In genomic region chr4:98382716-98383424, GRCm38 (mm10) we compare ENCODE assay signal across 8 mouse cellular contexts. TPM values are rescaled to one million over a fixed set of nuclear protein-coding genes. Genes with fewer than 3 reads are reported as not detected.
A peak's percentile ranks its signal among the peaks of the same experiment; 100 is the strongest.
DNase-seq lines count a peak whose midpoint lies in the region; ATAC-seq and TF ChIP-seq lines count a peak whose summit lies in the region.

TSS of gene Tm2d1 (minus strand) at chr4:98383306.

- under 1% methylated on average over 46 of the region's 46 CpGs for WGBS in embryonic facial prominence, embryonic 13.5 days
- WGBS in kidney, adult 2 months: under 1% methylated on average over 46 of the region's 46 CpGs
- WGBS in limb, embryonic 12.5 days: under 1% methylated on average over 42 of the region's 46 CpGs
- WGBS in midbrain, embryonic 14.5 days: under 1% methylated on average over 46 of the region's 46 CpGs

- peak within 1 kb of the TSS; percentile 63 for H3K4me2 ChIP-seq in embryonic facial prominence, embryonic 13.5 days
- H3K4me2 ChIP-seq in limb, embryonic 12.5 days: peak within 1 kb of the TSS; percentile 60
- peak within 1 kb of the TSS; percentile 67 for H3K4me2 ChIP-seq in midbrain, embryonic 14.5 days (ENCODE audit: low read length)

- peak; percentile 83 for DNase-seq in 416B (ENCODE audit: low read depth)
- DNase-seq in adrenal gland, postnatal 4 days (ENCODE audit: low spot score in 2 of 2): peak; percentile 57 to 66
- peak; percentile 89 to 90 for DNase-seq in heart, adult 18-20 months
- peak; percentile 88 for DNase-seq in kidney, adult 2 months
- peak; percentile 92 for DNase-seq in midbrain, embryonic 14.5 days
- DNase-seq in spleen, adult 12 weeks (ENCODE audit: low spot score): peak; percentile 74

- peaks cover 15% of the 10 kb centered on the region for H3K36me3 ChIP-seq in embryonic facial prominence, embryonic 13.5 days
- H3K36me3 ChIP-seq in kidney, adult 2 months (ENCODE audit: control insufficient read depth, insufficient read depth, low read length): no peaks in the 10 kb centered on the region
- peaks cover 12% of the 10 kb centered on the region for H3K36me3 ChIP-seq in limb, embryonic 12.5 days
- no peaks in the 10 kb centered on the region for H3K36me3 ChIP-seq in midbrain, embryonic 14.5 days (ENCODE audit: control insufficient read depth, insufficient read depth, low read length)

- no peak for TF ChIP-seq CTCF in kidney, adult 2 months (conservative IDR thresholded peaks at IDR 0.05; ENCODE audit: insufficient read depth, insufficient read length, low read depth, low read length)

- peak; percentile 54 for TF ChIP-seq POLR2A in kidney, adult 2 months (IDR thresholded peaks at IDR 0.05; ENCODE audit: low read depth, low read length)

- ATAC-seq in embryonic facial prominence, embryonic 13.5 days (ENCODE audit: insufficient number of reproducible peaks, insufficient read depth, low FRiP score, low TSS enrichment, low read depth): peak; percentile 87; the same call in 1 of the 2 replicates
- peak; percentile 92 for ATAC-seq in limb, embryonic 12.5 days (ENCODE audit: insufficient number of reproducible peaks, insufficient read depth, low FRiP score, low TSS enrichment, low read depth)
- ATAC-seq in midbrain, embryonic 14.5 days (ENCODE audit: low FRiP score, low TSS enrichment): peak; percentile 94

- H3K4me1 ChIP-seq in embryonic facial prominence, embryonic 13.5 days: peaks cover 12% of the 10 kb centered on the region; the same call in 1 of the 2 replicates
- peaks cover 5% of the 10 kb centered on the region; the same call in 1 of the 2 replicates for H3K4me1 ChIP-seq in kidney, adult 2 months (ENCODE audit: control insufficient read depth, insufficient read depth, low read length)
- peaks cover 11% of the 10 kb centered on the region for H3K4me1 ChIP-seq in limb, embryonic 12.5 days (replicated peaks)
- peaks cover 4% of the 10 kb centered on the region for H3K4me1 ChIP-seq in midbrain, embryonic 14.5 days (ENCODE audit: control insufficient read depth, insufficient read depth, low read length)

- H3K4me3 ChIP-seq in embryonic facial prominence, embryonic 13.5 days: peak within 1 kb of the TSS; percentile 92
- H3K4me3 ChIP-seq in kidney, adult 2 months (ENCODE audit: insufficient read depth, low read depth, low read length): peak within 1 kb of the TSS; percentile 84
- H3K4me3 ChIP-seq in limb, embryonic 12.5 days (replicated peaks): peak within 1 kb of the TSS; percentile 93
- peak within 1 kb of the TSS; percentile 92 for H3K4me3 ChIP-seq in midbrain, embryonic 14.5 days (replicated peaks; ENCODE audit: low read depth, low read length)

- peak within 1 kb of the TSS; percentile 95 for H3K9ac ChIP-seq in embryonic facial prominence, embryonic 13.5 days
- H3K9ac ChIP-seq in limb, embryonic 12.5 days (replicated peaks): peak within 1 kb of the TSS; percentile 97
- peak within 1 kb of the TSS; percentile 96 for H3K9ac ChIP-seq in midbrain, embryonic 14.5 days (replicated peaks; ENCODE audit: low read length)

- peak within 1 kb of the TSS; percentile 51; the same call in 1 of the 2 replicates for H3K27ac ChIP-seq in embryonic facial prominence, embryonic 13.5 days
- peak within 1 kb of the TSS; percentile 34 for H3K27ac ChIP-seq in kidney, adult 2 months (ENCODE audit: insufficient read depth, low read depth, low read length)
- H3K27ac ChIP-seq in limb, embryonic 12.5 days: peak within 1 kb of the TSS; percentile 85
- peak within 1 kb of the TSS; percentile 77 for H3K27ac ChIP-seq in midbrain, embryonic 14.5 days (replicated peaks; ENCODE audit: low read depth, low read length)

- H3K27me3 ChIP-seq in embryonic facial prominence, embryonic 13.5 days: peaks cover 3% of the 10 kb centered on the region; the same call in 1 of the 2 replicates
- no peaks in the 10 kb centered on the region for H3K27me3 ChIP-seq in kidney, adult 2 months (replicated peaks; ENCODE audit: control insufficient read depth, insufficient read depth, low read length)
- no peaks in the 10 kb centered on the region for H3K27me3 ChIP-seq in limb, embryonic 12.5 days
- no peaks in the 10 kb centered on the region for H3K27me3 ChIP-seq in midbrain, embryonic 14.5 days (ENCODE audit: control insufficient read depth, insufficient read depth, low read length)

- H3K9me3 ChIP-seq in embryonic facial prominence, embryonic 13.5 days: no peaks in the 10 kb centered on the region
- H3K9me3 ChIP-seq in limb, embryonic 12.5 days: no peaks in the 10 kb centered on the region
- H3K9me3 ChIP-seq in midbrain, embryonic 14.5 days (ENCODE audit: control insufficient read depth, low read length): no peaks in the 10 kb centered on the region

RNA-seq across cellular contexts. Expression of gene Tm2d1, which starts in this region (rescaled TPM):
- 10 to 100 TPM; 36.1 to 36.2 TPM for total RNA-seq in adrenal gland, postnatal 4 days (2021)
- 87.3 and 92.5 TPM in 2 replicates for polyA plus RNA-seq in embryonic facial prominence, embryonic 13.5 days (2015; fragmentation: Nextera tagmentation; extraction: Ambion mirVana)
- 10 to 100 TPM; 44.4 to 51.2 TPM for total RNA-seq in heart, adult 18-20 months (2021)
- 24.3 and 29.7 TPM in 2 replicates for polyA plus RNA-seq in kidney, adult 2 months (2012; rRNA removed)
- 87.0 and 94.6 TPM in 2 replicates for polyA plus RNA-seq in limb, embryonic 12.5 days (2016; fragmentation: Nextera tagmentation; extraction: Ambion mirVana)
- polyA plus RNA-seq in midbrain, embryonic 14.5 days (2014; fragmentation: Nextera tagmentation; extraction: Ambion mirVana): 128 and 140 TPM in 2 replicates

Comparison
In these comparisons a context has a peak if more than half of its experiments do, and no peak if none do; other contexts are left out.
1. Peak in every context shown above with its lines: DNase-seq, ATAC-seq, H3K4me3 ChIP-seq and H3K27ac ChIP-seq.
2. H3K27ac ChIP-seq: peak in every context shown above with its lines; median percentile 85 in limb, embryonic 12.5 days; 77 in midbrain, embryonic 14.5 days; 51 in embryonic facial prominence, embryonic 13.5 days; 34 in kidney, adult 2 months.